Mouse (Mus musculus): Measurements from ENCODE around the gene Cd83. TPM values are rescaled to one million over a fixed set of nuclear protein-coding genes. Genes with fewer than 3 reads are reported as not detected.

Gene Cd83
- polyA plus RNA-seq, 1 experiment from 2014 or later = 10.6 TPM

- Histone ChIP-seq H3K4me2 (ENCODE audit: low read depth, low read length) (peak overlapping the region; percentile 94), H3K9me3 (replicated peaks; ENCODE audit: control insufficient read depth, low read length) (no peaks in the 10 kb centered on the region), H3K4me3 (replicated peaks; ENCODE audit: low read length) (peak overlapping the region; percentile 57), H3K36me3 (ENCODE audit: control insufficient read depth, insufficient read depth, low read length) (no peaks in the 10 kb centered on the region), H3K9ac (ENCODE audit: low read length) (peak overlapping the region; percentile 74), H3K4me1 (ENCODE audit: control insufficient read depth, insufficient read depth, low read length) (peaks cover 19% of the 10 kb centered on the region), H3K27ac (ENCODE audit: low read length) (no peak overlapping the region), H3K27me3 (ENCODE audit: control insufficient read depth, insufficient read depth, low read length) (peaks cover 7% of the 10 kb centered on the region; the same call in 1 of the 2 replicates)
- WGBS = 45% methylated on average over 8 of the region's 8 CpGs
- no peak for ATAC-seq (ENCODE audit: insufficient read depth, low FRiP score)
These were observed 1.1 kb downstream of the Cd83 start for GRCm38 (mm10) chr13:43785712-43786072.

DNA sequence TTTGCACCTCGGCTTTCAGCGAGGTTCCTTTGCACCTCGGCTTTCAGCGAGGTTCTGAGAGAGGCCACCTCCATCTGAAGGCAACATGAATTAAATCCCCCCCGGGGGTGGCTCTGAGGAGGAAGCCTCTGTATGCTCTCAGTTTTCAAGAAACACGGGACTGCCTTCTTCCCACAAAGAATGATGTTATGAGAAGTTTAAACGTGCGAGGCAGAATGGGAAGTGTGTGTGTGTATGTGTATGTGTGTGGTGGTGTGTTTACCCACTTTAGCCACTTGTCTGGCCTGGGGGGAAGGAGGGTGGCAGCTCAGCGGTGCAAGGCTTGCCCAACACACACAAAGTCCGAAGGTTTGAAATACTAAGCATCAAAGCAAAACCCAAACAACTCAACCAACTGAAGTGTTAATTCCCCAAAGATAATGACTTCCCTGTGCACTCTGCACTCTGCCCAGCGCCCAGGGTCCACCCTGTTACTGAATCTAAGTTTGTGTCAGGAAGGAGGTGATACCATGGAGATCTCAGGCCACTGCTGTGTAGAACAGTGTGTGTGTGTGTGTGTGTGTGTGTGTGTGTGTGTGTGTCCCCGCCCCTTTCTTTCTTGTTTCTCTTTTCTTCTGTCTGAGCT is 1.7 kb downstream of the Cd83 start:
- Histone ChIP-seq H3K4me3 (replicated peaks; ENCODE audit: low read length) (0 out of 2 replicates have a peak overlapping the region, but pooled peaks have one; percentile 57), H3K27ac (ENCODE audit: low read length) (no peak overlapping the region), H3K4me1 (ENCODE audit: control insufficient read depth, insufficient read depth, low read length) (peaks cover 19% of the 10 kb centered on the region), H3K27me3 (ENCODE audit: control insufficient read depth, insufficient read depth, low read length) (peaks cover 7% of the 10 kb centered on the region; the same call in 1 of the 2 replicates), H3K9ac (ENCODE audit: low read length) (no peak overlapping the region), H3K9me3 (replicated peaks; ENCODE audit: control insufficient read depth, low read length) (no peaks in the 10 kb centered on the region), H3K4me2 (ENCODE audit: low read depth, low read length) (peak overlapping the region; percentile 94), H3K36me3 (ENCODE audit: control insufficient read depth, insufficient read depth, low read length) (no peaks in the 10 kb centered on the region)
- WGBS = 20% methylated on average over 12 of the region's 12 CpGs
- ATAC-seq (ENCODE audit: insufficient read depth, low FRiP score) = no peak

DNA sequence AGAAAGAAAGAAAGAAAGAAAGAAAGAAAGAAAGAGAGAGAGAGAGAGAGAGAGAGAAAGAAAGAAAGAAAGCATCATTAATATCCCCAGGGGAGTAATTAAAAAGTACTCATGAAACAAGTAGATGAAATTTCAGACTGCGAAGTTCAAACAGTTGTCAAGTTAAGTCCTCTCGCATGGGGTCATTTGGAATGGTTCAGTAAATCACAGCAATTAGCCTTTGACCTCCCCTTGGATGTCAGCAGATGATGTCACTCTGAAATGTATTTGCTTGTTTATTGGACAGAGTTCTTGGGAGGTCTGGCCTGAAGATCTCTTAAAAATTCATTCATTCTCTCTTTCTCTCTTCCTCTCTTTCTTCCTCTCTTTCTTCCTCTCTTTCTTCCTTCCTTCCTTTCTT is 2.7 kb downstream of the Cd83 start:
- WGBS = 59% methylated on average over 2 of the region's 2 CpGs
- no peaks in the 10 kb centered on the region for H3K36me3 ChIP-seq (ENCODE audit: control insufficient read depth, insufficient read depth, low read length)
- no peak for ATAC-seq (ENCODE audit: insufficient read depth, low FRiP score)
- no peak overlapping the region for H3K4me3 ChIP-seq (replicated peaks; ENCODE audit: low read length)
- H3K9me3 ChIP-seq (replicated peaks; ENCODE audit: control insufficient read depth, low read length) = no peaks in the 10 kb centered on the region
- peaks cover 7% of the 10 kb centered on the region; the same call in 1 of the 2 replicates for H3K27me3 ChIP-seq (ENCODE audit: control insufficient read depth, insufficient read depth, low read length)
- no peak overlapping the region for H3K27ac ChIP-seq (ENCODE audit: low read length)
- H3K9ac ChIP-seq (ENCODE audit: low read length) = no peak overlapping the region
- H3K4me1 ChIP-seq (ENCODE audit: control insufficient read depth, insufficient read depth, low read length) = peaks cover 19% of the 10 kb centered on the region
- H3K4me2 ChIP-seq (ENCODE audit: low read depth, low read length) = no peak overlapping the region

DNA sequence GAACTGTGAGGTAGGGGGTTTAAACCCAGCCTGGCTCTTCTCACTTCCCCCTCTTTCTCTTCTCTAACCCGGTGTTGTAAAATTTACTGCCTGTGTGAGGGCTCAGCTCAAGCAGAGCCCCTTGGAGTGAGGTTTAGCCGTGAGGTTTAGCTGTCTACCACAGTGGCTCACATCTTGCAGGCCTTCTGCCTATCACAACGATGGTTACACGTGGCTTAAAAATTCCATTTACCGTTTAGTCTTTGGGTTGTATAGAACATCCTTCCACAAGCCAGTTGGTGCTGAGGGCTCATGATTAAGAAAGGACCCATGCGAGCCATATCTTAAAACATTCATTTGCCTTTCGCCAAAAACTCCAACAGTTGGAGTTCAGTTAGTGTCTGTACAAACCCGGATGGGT is 3.5 kb downstream of the Cd83 start:
- Histone ChIP-seq H3K9ac (ENCODE audit: low read length) (no peak overlapping the region), H3K9me3 (replicated peaks; ENCODE audit: control insufficient read depth, low read length) (no peaks in the 10 kb centered on the region), H3K4me2 (ENCODE audit: low read depth, low read length) (no peak overlapping the region), H3K36me3 (ENCODE audit: control insufficient read depth, insufficient read depth, low read length) (no peaks in the 10 kb centered on the region), H3K4me1 (ENCODE audit: control insufficient read depth, insufficient read depth, low read length) (peaks cover 19% of the 10 kb centered on the region), H3K27ac (ENCODE audit: low read length) (no peak overlapping the region), H3K4me3 (replicated peaks; ENCODE audit: low read length) (no peak overlapping the region), H3K27me3 (ENCODE audit: control insufficient read depth, insufficient read depth, low read length) (peaks cover 7% of the 10 kb centered on the region; the same call in 1 of the 2 replicates)
- WGBS = 73% methylated on average over 8 of the region's 8 CpGs
- ATAC-seq (ENCODE audit: insufficient read depth, low FRiP score) = no peak

DNA sequence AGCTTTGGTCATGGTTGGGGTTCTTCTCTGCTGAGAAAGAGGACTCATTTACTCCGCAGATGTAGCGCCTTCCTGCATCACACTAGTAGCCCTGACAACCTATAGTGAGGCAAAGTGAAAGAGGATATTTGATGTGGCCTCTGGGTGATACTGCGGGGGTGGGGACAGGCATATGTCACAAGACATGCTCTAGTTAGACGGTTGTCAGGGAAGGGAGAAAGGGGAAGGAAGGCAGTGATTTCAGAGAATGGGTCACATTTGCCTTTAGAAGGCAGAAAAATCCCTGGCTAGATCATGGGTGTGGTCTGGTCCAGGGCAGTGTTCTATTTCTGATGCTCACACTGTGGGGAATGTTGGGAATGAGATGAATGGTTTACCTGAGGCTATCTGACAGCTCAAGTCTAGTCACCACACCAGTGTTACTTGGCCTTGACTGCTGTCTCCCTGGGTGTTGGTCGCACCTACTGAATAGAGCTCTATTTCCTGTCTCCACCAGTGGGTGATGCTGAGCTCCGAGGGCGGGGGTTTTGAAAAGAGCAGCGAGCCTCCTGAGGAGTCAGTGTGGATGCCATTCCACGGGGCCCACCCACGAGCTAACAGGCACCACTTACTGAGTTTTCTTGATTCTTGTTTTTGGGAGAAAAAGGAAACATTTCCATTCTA is 4.5 kb downstream of the Cd83 start:
- WGBS = 72% methylated on average over 10 of the region's 10 CpGs
- Histone ChIP-seq H3K27ac (ENCODE audit: low read length) (no peak overlapping the region), H3K9me3 (replicated peaks; ENCODE audit: control insufficient read depth, low read length) (no peaks in the 10 kb centered on the region), H3K36me3 (ENCODE audit: control insufficient read depth, insufficient read depth, low read length) (no peaks in the 10 kb centered on the region), H3K4me2 (ENCODE audit: low read depth, low read length) (no peak overlapping the region), H3K4me3 (replicated peaks; ENCODE audit: low read length) (no peak overlapping the region), H3K27me3 (ENCODE audit: control insufficient read depth, insufficient read depth, low read length) (peaks cover 7% of the 10 kb centered on the region; the same call in 1 of the 2 replicates), H3K4me1 (ENCODE audit: control insufficient read depth, insufficient read depth, low read length) (peaks cover 19% of the 10 kb centered on the region), H3K9ac (ENCODE audit: low read length) (no peak overlapping the region)
- ATAC-seq (ENCODE audit: insufficient read depth, low FRiP score) = no peak

DNA sequence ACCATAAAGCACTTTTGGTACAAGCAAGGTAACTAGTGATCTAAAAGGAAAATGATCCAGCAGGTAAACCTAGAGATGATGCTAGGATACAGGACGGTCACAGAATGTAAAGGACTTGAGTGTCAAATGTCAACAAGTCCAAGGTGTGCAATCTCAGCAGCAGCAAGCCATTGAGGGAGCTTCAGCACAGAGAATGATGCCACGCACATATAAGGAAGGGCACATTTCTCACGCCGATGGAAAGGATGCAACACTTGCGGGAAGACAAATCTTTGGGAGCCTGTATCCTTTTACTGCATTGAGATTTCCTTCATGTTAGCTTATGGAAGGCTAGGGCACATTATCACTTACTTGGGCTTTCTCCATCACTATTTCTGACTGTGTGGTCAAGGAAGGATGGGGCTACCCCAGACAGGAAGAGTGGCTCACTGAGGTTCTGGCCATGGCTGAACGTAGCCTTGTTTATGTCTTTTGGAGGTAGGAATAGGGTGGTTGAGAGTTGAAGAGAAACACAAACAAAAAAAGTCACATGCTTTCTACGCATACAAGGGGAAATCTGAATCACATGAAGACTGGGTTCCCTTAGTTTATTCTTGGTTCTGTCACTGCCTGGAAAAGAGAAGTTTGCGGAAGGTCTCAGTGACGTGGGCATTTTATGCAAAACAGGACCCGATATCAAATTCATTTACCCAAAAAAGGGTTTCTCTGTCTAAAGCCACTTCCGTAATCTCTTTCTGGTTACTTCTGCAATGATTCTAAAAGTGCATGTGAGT is 5.8 kb downstream of the Cd83 start:
- no peak overlapping the region for H3K9ac ChIP-seq (ENCODE audit: low read length)
- peaks cover 10% of the 10 kb centered on the region; the same call in 1 of the 2 replicates for H3K4me1 ChIP-seq (ENCODE audit: control insufficient read depth, insufficient read depth, low read length)
- H3K4me3 ChIP-seq (replicated peaks; ENCODE audit: low read length) = no peak overlapping the region
- 87% methylated on average over 11 of the region's 11 CpGs for WGBS
- H3K36me3 ChIP-seq (ENCODE audit: control insufficient read depth, insufficient read depth, low read length) = no peaks in the 10 kb centered on the region
- no peaks in the 10 kb centered on the region for H3K9me3 ChIP-seq (replicated peaks; ENCODE audit: control insufficient read depth, low read length)
- no peak overlapping the region for H3K4me2 ChIP-seq (ENCODE audit: low read depth, low read length)
- peaks cover 3% of the 10 kb centered on the region; the same call in 1 of the 2 replicates for H3K27me3 ChIP-seq (ENCODE audit: control insufficient read depth, insufficient read depth, low read length)
- ATAC-seq (ENCODE audit: insufficient read depth, low FRiP score) = no peak
- no peak overlapping the region for H3K27ac ChIP-seq (ENCODE audit: low read length)

- 29% methylated on average over 8 of the region's 8 CpGs for WGBS
- no peaks in the 10 kb centered on the region for H3K36me3 ChIP-seq (ENCODE audit: control insufficient read depth, insufficient read depth, low read length)
- ATAC-seq (ENCODE audit: insufficient read depth, low FRiP score) = no peak
- no peak overlapping the region for H3K4me2 ChIP-seq (ENCODE audit: low read depth, low read length)
- no peaks in the 10 kb centered on the region for H3K4me1 ChIP-seq (ENCODE audit: control insufficient read depth, insufficient read depth, low read length)
- no peaks in the 10 kb centered on the region for H3K9me3 ChIP-seq (replicated peaks; ENCODE audit: control insufficient read depth, low read length)
- H3K9ac ChIP-seq (ENCODE audit: low read length) = no peak overlapping the region
- H3K4me3 ChIP-seq (replicated peaks; ENCODE audit: low read length) = no peak overlapping the region
- no peak overlapping the region for H3K27ac ChIP-seq (ENCODE audit: low read length)
- H3K27me3 ChIP-seq (ENCODE audit: control insufficient read depth, insufficient read depth, low read length) = no peaks in the 10 kb centered on the region
These were observed 10.8 kb downstream of the Cd83 start for GRCm38 (mm10) chr13:43795334-43795733.

DNA sequence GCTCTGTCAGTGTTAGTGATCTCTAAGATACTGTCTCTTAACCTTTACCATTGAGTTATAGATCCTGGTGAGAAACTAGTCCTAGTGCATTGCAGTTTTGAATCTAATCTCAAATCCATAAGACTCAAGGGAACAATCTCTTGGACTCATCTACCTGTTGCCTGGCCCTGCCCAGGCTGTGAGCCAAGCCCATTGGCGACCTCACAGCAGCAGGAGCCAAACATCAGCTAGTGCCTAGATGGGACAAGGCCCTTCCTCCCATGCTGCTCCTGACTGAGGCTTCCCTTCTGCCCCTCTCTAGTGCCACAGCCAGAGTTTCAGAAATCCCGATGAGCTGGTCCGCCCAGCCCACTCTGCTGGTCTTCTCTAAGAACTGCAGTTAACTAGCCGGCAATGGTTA is 14.1 kb downstream of the Cd83 start:
- Histone ChIP-seq H3K27ac (ENCODE audit: low read length) (no peak overlapping the region), H3K9ac (ENCODE audit: low read length) (no peak overlapping the region), H3K4me1 (ENCODE audit: control insufficient read depth, insufficient read depth, low read length) (peaks cover 4% of the 10 kb centered on the region; the same call in 1 of the 2 replicates), H3K4me3 (replicated peaks; ENCODE audit: low read length) (no peak overlapping the region), H3K36me3 (ENCODE audit: control insufficient read depth, insufficient read depth, low read length) (no peaks in the 10 kb centered on the region), H3K27me3 (ENCODE audit: control insufficient read depth, insufficient read depth, low read length) (no peaks in the 10 kb centered on the region), H3K9me3 (replicated peaks; ENCODE audit: control insufficient read depth, low read length) (no peaks in the 10 kb centered on the region), H3K4me2 (ENCODE audit: low read depth, low read length) (no peak overlapping the region)
- no peak for ATAC-seq (ENCODE audit: insufficient read depth, low FRiP score)
- 82% methylated on average over 4 of the region's 4 CpGs for WGBS

GRCm38 (mm10) chr13:43800136-43800535 is 15.6 kb downstream of the Cd83 start:
- H3K36me3 ChIP-seq (ENCODE audit: control insufficient read depth, insufficient read depth, low read length) = no peaks in the 10 kb centered on the region
- no peaks in the 10 kb centered on the region for H3K9me3 ChIP-seq (replicated peaks; ENCODE audit: control insufficient read depth, low read length)
- no peak overlapping the region for H3K4me2 ChIP-seq (ENCODE audit: low read depth, low read length)
- H3K9ac ChIP-seq (ENCODE audit: low read length) = no peak overlapping the region
- ATAC-seq (ENCODE audit: insufficient read depth, low FRiP score) = no peak
- peaks cover 4% of the 10 kb centered on the region; the same call in 1 of the 2 replicates for H3K4me1 ChIP-seq (ENCODE audit: control insufficient read depth, insufficient read depth, low read length)
- H3K27me3 ChIP-seq (ENCODE audit: control insufficient read depth, insufficient read depth, low read length) = no peaks in the 10 kb centered on the region
- no peak overlapping the region for H3K27ac ChIP-seq (ENCODE audit: low read length)
- H3K4me3 ChIP-seq (replicated peaks; ENCODE audit: low read length) = no peak overlapping the region

Measured in stomach, embryonic 16.5 days (tissue).